7 mouse cellular contexts compared by ENCODE assay signal in genomic region chr8:70765838-70766570, GRCm38 (mm10). TPM values are rescaled to one million over a fixed set of nuclear protein-coding genes. Genes with fewer than 3 reads are reported as not detected.
DNase-seq lines count a peak whose midpoint lies in the region; ATAC-seq and TF ChIP-seq lines count a peak whose summit lies in the region.

No protein-coding gene starts in this region.

- in situ Hi-C loops in ES-E14 (cut with MboI; ENCODE audit: low sequenced_read_pairs in 2 of 2, unreplicated experiment in 2 of 2): no loop called here

- H3ac ChIP-seq in C2C12 (ENCODE audit: control insufficient read depth, insufficient read length, low read depth): peak overlapping the region; percentile 76

- peaks cover 10% of the 10 kb centered on the region for H3K79me2 ChIP-seq in C2C12 (ENCODE audit: control insufficient read depth, insufficient read depth)

- peak overlapping the region; percentile 46 for H3K4me3 ChIP-seq in C2C12 (ENCODE audit: insufficient read depth, poor library complexity, severe bottlenecking)
- H3K4me3 ChIP-seq in ES-E14 (ENCODE audit: insufficient read depth in 1 of 2, low read depth in 1 of 2, low read length in 2 of 2, poor library complexity in 1 of 2, severe bottlenecking in 1 of 2): peak overlapping the region; percentile 77 to 80
- H3K4me3 ChIP-seq in forebrain, embryonic 13.5 days: peak overlapping the region; percentile 27
- H3K4me3 ChIP-seq in kidney, postnatal 0 days (replicated peaks; ENCODE audit: low read depth, low read length): peak overlapping the region; percentile 40
- H3K4me3 ChIP-seq in stomach, embryonic 14.5 days (ENCODE audit: low read depth, low read length): peak overlapping the region; percentile 42

- H3K9ac ChIP-seq in ES-E14 (ENCODE audit: insufficient read depth, low read depth, low read length, poor library complexity, severe bottlenecking): peak overlapping the region; percentile 79
- peak overlapping the region; percentile 63 for H3K9ac ChIP-seq in forebrain, embryonic 13.5 days
- H3K9ac ChIP-seq in kidney, postnatal 0 days (ENCODE audit: low read depth, low read length): peak overlapping the region; percentile 61
- peak overlapping the region; percentile 30; the same call in 1 of the 2 replicates for H3K9ac ChIP-seq in stomach, embryonic 14.5 days (replicated peaks; ENCODE audit: low read depth, low read length)

- ATAC-seq in forebrain, embryonic 13.5 days: no peak
- no peak for ATAC-seq in kidney, postnatal 0 days (replicated peaks; ENCODE audit: low FRiP score, low read depth)
- ATAC-seq in megakaryocyte, adult 5-6 weeks (ENCODE audit: poor library complexity, severe bottlenecking): peak; percentile 1; the same call in 1 of the 2 replicates
- ATAC-seq in stomach, embryonic 14.5 days (ENCODE audit: insufficient number of reproducible peaks, insufficient read depth, low FRiP score, low read depth): no peak

- H3K36me3 ChIP-seq in C2C12 (ENCODE audit: control insufficient read depth, insufficient read depth) (peaks cover 31% of the 10 kb centered on the region), ES-E14 (ENCODE audit: control insufficient read depth, insufficient read depth, low read length, poor library complexity, severe bottlenecking) (peaks cover 29% of the 10 kb centered on the region; the same call in 1 of the 2 replicates)
- H3K36me3 ChIP-seq in forebrain, embryonic 13.5 days (ENCODE audit: poor library complexity, severe bottlenecking): peaks cover 35% of the 10 kb centered on the region
- peaks cover 9% of the 10 kb centered on the region; the same call in 1 of the 2 replicates for H3K36me3 ChIP-seq in kidney, postnatal 0 days (ENCODE audit: insufficient read depth, low read length)
- peaks cover 20% of the 10 kb centered on the region for H3K36me3 ChIP-seq in stomach, embryonic 14.5 days (ENCODE audit: control insufficient read depth, insufficient read depth, low read length)

- 3% methylated on average over 34 of the region's 34 CpGs for WGBS in forebrain, embryonic 13.5 days
- WGBS in kidney, postnatal 0 days: 2% methylated on average over 34 of the region's 34 CpGs
- WGBS in stomach, embryonic 14.5 days: under 1% methylated on average over 34 of the region's 34 CpGs

- no peak for DNase-seq in ES-E14 (ENCODE audit: low read depth, low spot score)
- no peak for DNase-seq in kidney, postnatal 0 days (ENCODE audit: low spot score)
- no peak for DNase-seq in layer of hippocampus, postnatal 10 days (ENCODE audit: low spot score in 2 of 2)

- H3K4me1 ChIP-seq in ES-E14 (ENCODE audit: control insufficient read depth in 2 of 2, insufficient read depth in 2 of 2, low read length in 2 of 2, poor library complexity in 1 of 2): peaks cover 14 to 37% of the 10 kb centered on the region in 2 experiments
- peaks cover 17% of the 10 kb centered on the region for H3K4me1 ChIP-seq in forebrain, embryonic 13.5 days
- H3K4me1 ChIP-seq in kidney, postnatal 0 days (replicated peaks; ENCODE audit: insufficient read depth, low read length): peaks cover 17% of the 10 kb centered on the region
- H3K4me1 ChIP-seq in stomach, embryonic 14.5 days (ENCODE audit: control insufficient read depth, insufficient read depth, low read length): peaks cover 11% of the 10 kb centered on the region; the same call in 1 of the 2 replicates

- no peak for TF ChIP-seq CTCF in C2C12 (IDR thresholded peaks at IDR 0.05; ENCODE audit: control insufficient read depth, insufficient read depth, insufficient read length)
- TF ChIP-seq CTCF in kidney, postnatal 0 days (IDR thresholded peaks at IDR 0.05; ENCODE audit: low read depth): no peak

- H3K4me2 ChIP-seq in forebrain, embryonic 13.5 days: peak overlapping the region; percentile 62
- H3K4me2 ChIP-seq in kidney, postnatal 0 days (ENCODE audit: low read length): peak overlapping the region; percentile 91
- H3K4me2 ChIP-seq in stomach, embryonic 14.5 days (replicated peaks; ENCODE audit: low read depth, low read length): peak overlapping the region; percentile 90

- no peaks in the 10 kb centered on the region for H3K27me3 ChIP-seq in C2C12 (ENCODE audit: control insufficient read depth, insufficient read depth, insufficient read length)
- peaks cover 10% of the 10 kb centered on the region; the same call in 1 of the 2 replicates for H3K27me3 ChIP-seq in forebrain, embryonic 13.5 days
- H3K27me3 ChIP-seq in kidney, postnatal 0 days (ENCODE audit: insufficient read depth, low read length): no peaks in the 10 kb centered on the region
- no peaks in the 10 kb centered on the region for H3K27me3 ChIP-seq in stomach, embryonic 14.5 days (ENCODE audit: control insufficient read depth, insufficient read depth, low read length)

- H3K79me3 ChIP-seq in C2C12 (ENCODE audit: low read depth): peaks cover 2% of the 10 kb centered on the region

- H3K9me3 ChIP-seq in ES-E14 (ENCODE audit: control insufficient read depth, insufficient read depth, low read depth, low read length): no peaks in the 10 kb centered on the region
- no peaks in the 10 kb centered on the region for H3K9me3 ChIP-seq in forebrain, embryonic 13.5 days (replicated peaks)
- no peaks in the 10 kb centered on the region for H3K9me3 ChIP-seq in kidney, postnatal 0 days (replicated peaks; ENCODE audit: low read length)
- H3K9me3 ChIP-seq in stomach, embryonic 14.5 days (ENCODE audit: control insufficient read depth, low read depth, low read length): no peaks in the 10 kb centered on the region

- H3K27ac ChIP-seq in ES-E14 (ENCODE audit: insufficient read depth, low read depth, low read length, poor library complexity, severe bottlenecking): no peak overlapping the region
- no peak overlapping the region for H3K27ac ChIP-seq in forebrain, embryonic 13.5 days
- peak overlapping the region; percentile 72 for H3K27ac ChIP-seq in kidney, postnatal 0 days
- H3K27ac ChIP-seq in stomach, embryonic 14.5 days (ENCODE audit: low read length): peak overlapping the region; percentile 72; the same call in 1 of the 2 replicates

TF ChIP-seq in C2C12, 6 proteins besides CTCF, POLR2A, EP300 and RAD21 (continues in another document):
- TF ChIP-seq MYOG (IDR thresholded peaks at IDR 0.05; ENCODE audit: control insufficient read depth, extremely low read depth, insufficient read length): no peak
- no peak for TF ChIP-seq CEBPB (IDR thresholded peaks at IDR 0.05; ENCODE audit: low read depth)
- TF ChIP-seq MYOD1 (IDR thresholded peaks at IDR 0.05; ENCODE audit: control insufficient read depth, insufficient read length, low read depth): no peak

TF ChIP-seq in ES-E14, 5 proteins besides CTCF, POLR2A, EP300 and RAD21 (continues in another document):
- TF ChIP-seq ZC3H11A (IDR thresholded peaks at IDR 0.05; ENCODE audit: borderline replicate concordance, low read depth, low read length): no peak
- TF ChIP-seq ZNF384 (IDR thresholded peaks at IDR 0.05; ENCODE audit: low read depth, low read length): no peak
- TF ChIP-seq HCFC1 (IDR thresholded peaks at IDR 0.05; ENCODE audit: borderline replicate concordance, insufficient read depth, low read length): no peak

RNA-seq across cellular contexts. Expression of gene Mpv17l2, which starts 5.3 kb away (rescaled TPM):
- 86.8 TPM for polyA plus RNA-seq in C2C12 (2012; fragmentation: generic; extraction: Trizol)
- total RNA-seq in ES-E14 (2012; rRNA removed): 49.9 and 58.2 TPM in 2 replicates
- 44.8 and 48.0 TPM in 2 replicates for polyA plus RNA-seq in forebrain, embryonic 13.5 days (2015; fragmentation: Nextera tagmentation; extraction: Ambion mirVana)
- polyA plus RNA-seq in kidney, postnatal 0 days (2015; fragmentation: Nextera tagmentation; extraction: Ambion mirVana): 78.2 and 80.3 TPM in 2 replicates
- total RNA-seq in megakaryocyte, adult 5-6 weeks (2015): 34.4 and 44.7 TPM in 2 replicates
- total RNA-seq in megakaryocyte, adult 5-6 weeks (2017): 8.4 and 15.9 TPM in 2 replicates
- polyA plus RNA-seq in stomach, embryonic 14.5 days (2014; fragmentation: Nextera tagmentation; extraction: Ambion mirVana): 42.8 and 43.1 TPM in 2 replicates
- total RNA-seq in layer of hippocampus, postnatal 10 days (2021): 10 to 100 TPM; 45.3 to 49.9 TPM

RNA-seq across cellular contexts. Expression of gene Pik3r2, which starts 10.5 kb away (rescaled TPM):
- polyA plus RNA-seq in C2C12 (2012; fragmentation: generic; extraction: Trizol): 71.7 TPM
- 52.7 and 71.0 TPM in 2 replicates for total RNA-seq in ES-E14 (2012; rRNA removed)
- 84.3 and 84.6 TPM in 2 replicates for polyA plus RNA-seq in forebrain, embryonic 13.5 days (2015; fragmentation: Nextera tagmentation; extraction: Ambion mirVana)
- polyA plus RNA-seq in kidney, postnatal 0 days (2015; fragmentation: Nextera tagmentation; extraction: Ambion mirVana): 43.8 and 47.2 TPM in 2 replicates
- 4.6 and 5.0 TPM in 2 replicates for total RNA-seq in megakaryocyte, adult 5-6 weeks (2015)
- total RNA-seq in megakaryocyte, adult 5-6 weeks (2017): 14.7 and 14.9 TPM in 2 replicates
- 44.5 and 45.1 TPM in 2 replicates for polyA plus RNA-seq in stomach, embryonic 14.5 days (2014; fragmentation: Nextera tagmentation; extraction: Ambion mirVana)
- 100 to 1,000 TPM; 170 to 174 TPM for total RNA-seq in layer of hippocampus, postnatal 10 days (2021)

RNA-seq across cellular contexts. Expression of gene Rab3a, which starts 11.5 kb away (rescaled TPM):
- polyA plus RNA-seq in C2C12 (2012; fragmentation: generic; extraction: Trizol): 14.4 TPM
- 4.3 and 5.2 TPM in 2 replicates for total RNA-seq in ES-E14 (2012; rRNA removed)
- 180 and 188 TPM in 2 replicates for polyA plus RNA-seq in forebrain, embryonic 13.5 days (2015; fragmentation: Nextera tagmentation; extraction: Ambion mirVana)
- polyA plus RNA-seq in kidney, postnatal 0 days (2015; fragmentation: Nextera tagmentation; extraction: Ambion mirVana): 20.5 and 21.8 TPM in 2 replicates
- total RNA-seq in megakaryocyte, adult 5-6 weeks (2015): 3.3 and 5.8 TPM in 2 replicates
- total RNA-seq in megakaryocyte, adult 5-6 weeks (2017): 2.1 and 5.1 TPM in 2 replicates
- polyA plus RNA-seq in stomach, embryonic 14.5 days (2014; fragmentation: Nextera tagmentation; extraction: Ambion mirVana): 27.0 and 28.7 TPM in 2 replicates
- 100 to 1,000 TPM; 584 to 714 TPM for total RNA-seq in layer of hippocampus, postnatal 10 days (2021)

RNA-seq across cellular contexts. Expression of gene Mast3, which starts 38.9 kb away (rescaled TPM):
- 32.5 TPM for polyA plus RNA-seq in C2C12 (2012; fragmentation: generic; extraction: Trizol)
- 7.8 and 11.5 TPM in 2 replicates for total RNA-seq in ES-E14 (2012; rRNA removed)
- polyA plus RNA-seq in forebrain, embryonic 13.5 days (2015; fragmentation: Nextera tagmentation; extraction: Ambion mirVana): 15.8 and 16.0 TPM in 2 replicates
- polyA plus RNA-seq in kidney, postnatal 0 days (2015; fragmentation: Nextera tagmentation; extraction: Ambion mirVana): 8.4 and 10.2 TPM in 2 replicates
- total RNA-seq in megakaryocyte, adult 5-6 weeks (2015): 56.2 and 65.4 TPM in 2 replicates
- 14.4 and 24.6 TPM in 2 replicates for total RNA-seq in megakaryocyte, adult 5-6 weeks (2017)
- 10.7 and 13.2 TPM in 2 replicates for polyA plus RNA-seq in stomach, embryonic 14.5 days (2014; fragmentation: Nextera tagmentation; extraction: Ambion mirVana)
- 100 to 1,000 TPM; 179 to 186 TPM for total RNA-seq in layer of hippocampus, postnatal 10 days (2021)

RNA-seq across cellular contexts. Expression of gene Il12rb1, which starts 42.2 kb away (rescaled TPM):
- 29.3 TPM for polyA plus RNA-seq in C2C12 (2012; fragmentation: generic; extraction: Trizol)
- 0.69 and 1.2 TPM in 2 replicates for total RNA-seq in ES-E14 (2012; rRNA removed)
- 0.09 TPM in 1 of 2 replicates, not detected in the other for polyA plus RNA-seq in forebrain, embryonic 13.5 days (2015; fragmentation: Nextera tagmentation; extraction: Ambion mirVana)
- 0.09 and 0.13 TPM in 2 replicates for polyA plus RNA-seq in kidney, postnatal 0 days (2015; fragmentation: Nextera tagmentation; extraction: Ambion mirVana)
- 0.80 and 1.5 TPM in 2 replicates for total RNA-seq in megakaryocyte, adult 5-6 weeks (2015)
- 0.07 and 1.7 TPM in 2 replicates for total RNA-seq in megakaryocyte, adult 5-6 weeks (2017)
- 0.59 TPM in 1 of 2 replicates, not detected in the other for polyA plus RNA-seq in stomach, embryonic 14.5 days (2014; fragmentation: Nextera tagmentation; extraction: Ambion mirVana)
- total RNA-seq in layer of hippocampus, postnatal 10 days (2021): under 1 TPM; 0.30 to 0.38 TPM

Comparison
In these comparisons a context has a peak if more than half of its experiments do, and no peak if none do; other contexts are left out.
1. H3K4me3 ChIP-seq: peak in every context shown above with its lines; median percentile 78 in ES-E14; 46 in C2C12; 42 in stomach, embryonic 14.5 days; 40 in kidney, postnatal 0 days; 27 in forebrain, embryonic 13.5 days.
2. H3K27ac ChIP-seq: peak in kidney, postnatal 0 days (single experiment) and stomach, embryonic 14.5 days (single experiment); none in ES-E14 (single experiment) and forebrain, embryonic 13.5 days (single experiment).
3. Peak in every context shown above with its lines, with median percentiles within 50 percentile points of each other: H3K9ac ChIP-seq and H3K4me2 ChIP-seq.